Mouse (Mus musculus) small intestine, adult 2 months (tissue): ENCODE data around the gene Camta1. TPM values are rescaled to one million over a fixed set of nuclear protein-coding genes. Genes with fewer than 3 reads are reported as not detected.

Experiments
- H3K27ac ChIP-seq: fragments of 200-500 bp; 2 replicates; pipeline ENCODE4 v1.5.1; 2012; ENCODE audit warnings: low read depth, low read length, control low read depth, inconsistent platforms; ENCODE audit not compliant: insufficient read depth
- H3K27me3 ChIP-seq: fragments of 200-500 bp; 2 replicates; pipeline ENCODE4 v1.6.1; 2012; ENCODE audit warnings: mild to moderate bottlenecking, moderate library complexity, low read length, inconsistent platforms; ENCODE audit not compliant: control insufficient read depth, insufficient read depth
- H3K36me3 ChIP-seq: fragments of 200-500 bp; 2 replicates; pipeline ENCODE4 v1.6.1; 2012; ENCODE audit warnings: mild to moderate bottlenecking, low read length, control low read depth, inconsistent platforms; ENCODE audit not compliant: control insufficient read depth, insufficient read depth
- H3K4me1 ChIP-seq: fragments of 200-500 bp; 2 replicates; pipeline ENCODE4 v1.6.1; 2012; ENCODE audit warnings: low read length, inconsistent platforms, mixed read lengths; ENCODE audit not compliant: control insufficient read depth, insufficient read depth, insufficient read length
- H3K4me3 ChIP-seq: fragments of 200-500 bp; 2 replicates; pipeline ENCODE4 v1.5.1; 2012; ENCODE audit warnings: low read depth, mild to moderate bottlenecking, control low read depth, inconsistent platforms, low read length, moderate library complexity
- CTCF ChIP-seq: fragments of 200-500 bp; IDR thresholded peaks from 2 replicates; pipeline ENCODE4 v1.5.1; 2012; ENCODE audit warnings: low read depth, mild to moderate bottlenecking, control low read depth, inconsistent platforms, low read length, moderate library complexity, mixed read lengths; ENCODE audit not compliant: insufficient replicate concordance, insufficient read length; ENCODE audit errors: extremely low read depth
- POLR2A ChIP-seq: fragments of 200-500 bp; IDR thresholded peaks from 2 replicates; pipeline ENCODE4 v1.6.1; 2012; ENCODE audit warnings: low read depth, mild to moderate bottlenecking, control low read depth, inconsistent platforms, low read length, moderate library complexity
- WGBS: fragments of 180-500 bp; shearing (Covaris S2); methylation state at CpG from one replicate; pipeline ENCODE4 v1.1.7; 2018; 5-methylcytosine and 5-hydroxymethylcytosine counted together
- polyA plus RNA-seq: library from polyadenylated mRNA; depleted of rRNA; stranded (reverse); fragments of >200 nt; gene quantifications from 2 replicates; pipeline ENCODE4 v1.2.3, GENCODE M21; 2012

The Camta1 gene
- polyA plus RNA-seq, 1 experiment, result 2.2 TPM

DNA sequence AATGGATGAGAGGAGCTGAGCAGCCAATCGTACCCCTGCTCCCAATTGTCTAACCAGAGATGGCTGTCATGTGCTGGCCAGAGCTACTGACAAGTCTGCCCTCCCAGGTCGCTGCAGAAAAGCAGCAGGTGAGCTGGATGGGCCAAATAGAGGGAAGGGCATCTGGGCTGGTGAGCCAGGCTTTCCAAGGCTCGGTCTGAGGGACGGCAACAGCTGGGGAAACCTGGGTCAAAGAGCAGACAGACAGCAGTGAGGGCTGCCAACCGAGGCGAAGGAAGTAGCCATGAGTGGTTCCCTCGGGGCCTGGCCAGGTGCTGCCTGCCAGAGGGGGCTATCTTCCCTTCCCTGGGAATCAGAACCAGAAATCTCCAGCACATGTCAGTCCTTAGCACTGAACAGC lies 109.1 kb downstream of the Camta1 start:
- Histone ChIP-seq H3K4me1 (no peaks in the 10 kb centered on the region), H3K27me3 (no peaks in the 10 kb centered on the region), H3K27ac (no peak overlapping the region), H3K36me3 (no peaks in the 10 kb centered on the region), H3K4me3 (no peak overlapping the region)
- TF ChIP-seq CTCF, result no peak
- TF ChIP-seq POLR2A, result no peak
- WGBS, result 55% methylated on average over 7 of the region's 7 CpGs

DNA sequence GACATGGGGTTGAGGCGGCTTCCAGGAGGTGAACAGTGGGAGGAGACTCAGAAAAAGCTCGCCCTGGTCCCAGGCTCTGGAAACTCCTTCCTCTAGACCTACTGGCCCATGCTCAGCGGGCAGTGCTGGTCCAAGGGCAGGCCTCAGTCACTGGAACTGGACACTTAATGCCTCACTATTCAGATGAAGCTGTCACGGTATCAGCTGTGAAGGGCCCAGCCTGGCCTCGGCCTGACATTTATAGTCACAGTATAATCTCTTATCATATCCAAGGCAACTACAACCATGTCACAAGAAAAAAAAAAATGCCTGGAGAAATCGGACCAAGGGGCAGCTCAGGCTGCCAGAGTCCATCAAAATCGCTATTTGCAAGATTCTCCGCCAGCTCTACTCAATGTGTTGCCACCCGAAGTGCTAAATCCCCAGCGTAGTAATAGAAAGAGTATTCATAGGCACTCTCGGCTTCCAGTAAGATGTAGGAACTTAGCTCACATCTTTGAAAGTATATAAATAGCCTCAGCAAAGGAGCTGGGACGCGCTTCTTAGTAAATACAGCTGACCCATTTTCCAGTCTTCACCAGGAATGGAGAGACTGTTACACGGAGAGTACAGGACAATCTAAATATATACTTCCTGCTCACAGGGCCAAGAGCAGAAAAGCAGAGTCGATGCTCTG lies 110.3 kb downstream of the Camta1 start:
- no peaks in the 10 kb centered on the region for H3K4me1 ChIP-seq
- no peaks in the 10 kb centered on the region for H3K36me3 ChIP-seq
- WGBS, result 69% methylated on average over 15 of the region's 15 CpGs
- no peak overlapping the region for H3K27ac ChIP-seq
- no peaks in the 10 kb centered on the region for H3K27me3 ChIP-seq
- no peak for TF ChIP-seq CTCF
- no peak for TF ChIP-seq POLR2A
- no peak overlapping the region for H3K4me3 ChIP-seq

DNA sequence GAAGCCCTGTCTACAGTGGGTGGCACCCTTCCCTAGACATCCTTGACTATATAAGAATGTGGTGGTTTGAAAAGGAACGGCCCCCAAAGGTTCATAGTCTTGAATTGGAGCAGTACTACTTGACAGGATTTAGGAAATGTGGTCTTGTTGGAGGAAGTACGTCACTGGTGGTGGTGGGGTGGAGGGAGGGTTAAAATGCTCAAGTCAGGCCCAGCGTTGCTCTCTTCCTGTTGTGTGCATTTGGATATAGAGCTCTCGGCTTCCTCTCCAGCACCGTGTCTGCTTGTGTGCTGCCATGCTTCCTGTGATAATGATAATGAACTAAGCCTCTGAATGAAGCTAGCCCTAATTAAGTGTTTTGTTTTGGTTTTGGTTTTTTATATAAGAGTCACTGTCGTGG lies 114.0 kb downstream of the Camta1 start:
- Histone ChIP-seq H3K36me3 (no peaks in the 10 kb centered on the region), H3K4me3 (no peak overlapping the region), H3K4me1 (no peaks in the 10 kb centered on the region), H3K27me3 (no peaks in the 10 kb centered on the region), H3K27ac (no peak overlapping the region)
- 62% methylated on average over 6 of the region's 6 CpGs for WGBS
- no peak for TF ChIP-seq CTCF
- no peak for TF ChIP-seq POLR2A

DNA sequence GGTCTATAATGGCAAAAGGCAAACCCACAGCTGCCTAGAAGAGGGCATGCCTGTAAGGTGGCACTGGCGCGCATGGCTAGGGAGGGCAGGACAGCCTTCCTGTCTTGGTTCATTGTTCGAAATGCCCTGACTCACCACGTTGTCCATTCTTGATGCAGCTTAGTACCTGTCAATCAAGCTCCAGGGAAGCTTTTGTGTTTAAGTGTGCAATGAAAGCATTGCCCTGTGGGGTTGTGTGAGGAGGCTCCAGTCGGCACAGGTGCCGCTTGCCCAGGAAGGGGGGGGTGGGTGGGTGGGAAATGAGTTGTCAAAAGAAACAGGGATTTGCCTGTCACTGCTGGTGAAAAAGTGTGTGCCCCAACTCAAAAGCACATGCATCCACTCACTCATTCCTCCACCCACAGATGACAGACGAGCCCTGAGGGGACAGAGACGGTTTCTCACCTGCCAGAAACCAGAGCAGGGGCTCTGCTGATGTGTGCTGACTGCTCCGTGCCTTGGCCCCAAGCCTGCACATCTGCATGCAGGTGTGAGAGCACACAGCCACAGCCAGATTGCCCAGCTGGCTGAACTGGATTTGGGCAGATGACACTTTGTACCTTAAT lies 115.6 kb downstream of the Camta1 start:
- Histone ChIP-seq H3K36me3 (no peaks in the 10 kb centered on the region), H3K27ac (no peak overlapping the region), H3K4me3 (no peak overlapping the region), H3K4me1 (no peaks in the 10 kb centered on the region), H3K27me3 (no peaks in the 10 kb centered on the region)
- no peak for TF ChIP-seq CTCF
- TF ChIP-seq POLR2A, result no peak
- 72% methylated on average over 9 of the region's 9 CpGs for WGBS

DNA sequence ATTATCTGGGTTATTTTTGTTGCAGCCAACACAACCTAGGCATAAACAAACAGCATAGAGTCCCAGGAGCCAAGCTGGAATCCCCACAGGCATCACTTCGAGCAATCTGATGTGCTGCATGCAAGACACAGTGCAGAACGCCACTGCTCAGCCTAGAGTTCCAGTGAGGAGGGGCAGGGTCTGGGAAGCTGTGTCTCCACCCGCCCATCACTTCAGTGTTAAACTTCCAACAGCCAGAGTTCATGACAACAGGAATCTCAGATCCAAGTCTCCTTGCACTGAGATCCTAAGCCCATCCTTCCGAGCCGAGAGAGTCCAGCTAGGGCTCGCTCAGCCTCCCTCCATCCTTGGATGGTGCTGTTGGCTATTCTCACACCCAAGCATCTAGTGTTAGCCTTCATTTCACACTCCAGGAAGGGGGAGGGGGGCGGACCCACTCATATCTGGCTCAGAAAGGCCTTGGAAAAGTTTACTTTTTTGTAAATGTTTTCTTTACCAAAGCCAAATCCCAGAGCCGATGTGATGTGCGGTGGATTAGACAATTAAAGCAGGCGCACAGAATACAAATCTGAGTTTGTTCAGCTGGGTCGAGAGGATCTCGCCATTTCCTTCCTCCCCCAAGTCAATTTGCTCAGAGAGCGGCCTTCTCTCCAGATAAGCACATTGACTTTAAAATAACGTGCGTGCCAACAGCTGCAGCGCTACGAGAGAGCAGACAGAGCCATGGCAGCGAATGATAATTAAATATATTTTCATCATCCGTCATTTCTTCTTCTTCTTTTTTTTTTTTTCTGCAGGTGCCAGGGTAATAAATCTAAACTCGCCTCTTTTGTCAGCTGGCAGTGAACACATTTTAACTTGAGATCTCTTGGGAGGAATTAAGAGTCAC lies 120.2 kb downstream of the Camta1 start:
- TF ChIP-seq CTCF (no peak), POLR2A (no peak)
- WGBS, result 28% methylated on average over 20 of the region's 20 CpGs
- H3K36me3 ChIP-seq, result no peaks in the 10 kb centered on the region
- H3K27me3 ChIP-seq, result no peaks in the 10 kb centered on the region
- no peak overlapping the region for H3K4me3 ChIP-seq
- no peak overlapping the region for H3K27ac ChIP-seq
- H3K4me1 ChIP-seq, result no peaks in the 10 kb centered on the region

DNA sequence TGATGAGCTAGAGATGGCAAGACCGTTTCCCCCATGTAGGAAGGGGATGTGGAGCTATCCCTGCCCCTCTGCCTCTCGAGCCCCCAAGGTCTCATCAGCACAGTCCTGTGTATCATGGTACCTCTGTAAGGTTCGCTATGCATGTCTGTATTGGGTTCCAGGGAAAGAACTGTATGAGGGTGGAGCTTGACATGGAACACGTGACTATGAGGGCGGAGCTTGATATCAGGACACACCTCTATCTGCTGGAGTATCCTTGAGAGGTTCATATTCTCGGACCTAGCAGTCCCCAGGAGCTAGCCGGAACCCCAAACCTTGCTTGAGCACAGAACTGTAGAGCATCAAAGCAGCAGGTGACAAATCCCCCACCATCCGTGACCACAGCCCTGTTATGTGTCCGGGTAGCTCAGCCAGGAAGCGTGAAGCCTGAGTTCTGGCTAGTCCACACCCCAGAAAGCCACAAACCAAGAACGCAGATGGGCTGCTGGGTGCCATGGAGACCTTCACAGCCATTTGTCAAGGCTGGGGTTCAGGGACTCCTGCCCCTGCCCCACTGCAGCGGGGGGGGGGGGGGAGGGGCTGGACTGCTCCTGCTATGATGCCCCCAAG lies 122.2 kb downstream of the Camta1 start:
- Histone ChIP-seq H3K27ac (no peak overlapping the region), H3K4me1 (no peaks in the 10 kb centered on the region), H3K27me3 (no peaks in the 10 kb centered on the region), H3K4me3 (no peak overlapping the region), H3K36me3 (no peaks in the 10 kb centered on the region)
- TF ChIP-seq POLR2A (no peak), CTCF (no peak)
- 73% methylated on average over 12 of the region's 12 CpGs for WGBS

DNA sequence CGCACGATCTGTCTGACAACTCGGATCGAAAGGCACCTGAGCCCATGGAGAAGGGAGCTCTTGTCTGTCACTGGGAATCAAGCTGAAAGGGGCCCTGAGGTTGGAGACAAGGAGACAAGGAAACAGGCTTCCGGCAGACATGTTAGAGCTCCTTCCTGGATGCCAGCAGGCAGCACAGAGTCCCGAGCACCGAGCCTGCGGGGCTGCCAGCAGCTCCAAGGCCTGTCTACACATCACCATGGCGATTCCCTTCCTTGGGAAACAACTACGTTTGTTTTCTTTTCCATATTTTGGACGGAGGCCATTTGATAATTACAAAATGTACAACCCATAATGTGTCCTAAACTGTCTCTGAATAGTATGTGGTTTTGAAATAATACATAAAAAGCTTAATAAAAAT lies 122.8 kb downstream of the Camta1 start:
- WGBS, result 72% methylated on average over 11 of the region's 11 CpGs
- Histone ChIP-seq H3K36me3 (no peaks in the 10 kb centered on the region), H3K27me3 (no peaks in the 10 kb centered on the region), H3K4me3 (no peak overlapping the region), H3K27ac (no peak overlapping the region), H3K4me1 (no peaks in the 10 kb centered on the region)
- TF ChIP-seq POLR2A (no peak), CTCF (no peak)
